Mouse (Mus musculus): ENCODE measurements around the gene Tpi1. TPM values are rescaled to one million over a fixed set of nuclear protein-coding genes. Genes with fewer than 3 reads are reported as not detected.

The Tpi1 gene
- 489 and 537 TPM in 2 replicates for polyA plus RNA-seq (2015; fragmentation: Nextera tagmentation; extraction: Ambion mirVana)

DNA sequence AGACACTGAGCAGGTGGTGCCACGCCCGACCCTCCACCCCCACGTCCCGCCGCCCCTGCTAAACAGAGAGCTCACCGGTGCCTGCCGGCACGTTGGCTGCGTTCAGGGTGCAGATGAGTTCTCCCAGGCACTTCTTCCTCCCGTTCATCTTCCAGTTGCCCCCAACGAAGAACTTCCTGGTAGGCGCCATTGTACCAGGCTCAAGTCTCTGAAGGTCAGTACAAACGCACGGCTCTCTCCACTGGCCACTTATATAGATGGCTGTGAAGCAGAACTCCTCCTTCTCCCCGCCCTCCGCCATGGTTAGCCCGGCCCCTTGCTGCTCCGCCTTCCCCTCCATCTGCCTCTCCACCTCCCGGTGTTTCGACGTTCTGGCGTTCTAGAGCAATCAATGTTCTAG is at the start of gene Tpi1:
TSS of gene Tpi1 (minus strand) at position 364 of the 400 bp plus-strand sequence.
- H3K4me1 ChIP-seq (replicated peaks; ENCODE audit: control insufficient read depth, insufficient read depth, low read length): peaks cover 13% of the 10 kb centered on the region; the same call in 1 of the 2 replicates
- H3K4me2 ChIP-seq (replicated peaks; ENCODE audit: low read depth): peak within 1 kb of the TSS; percentile 70
- H3K27ac ChIP-seq (ENCODE audit: low read depth, low read length): peak within 1 kb of the TSS; percentile 88
- peak within 1 kb of the TSS; percentile 59 for H3K4me3 ChIP-seq (ENCODE audit: low read depth, low read length)
- TF ChIP-seq CTCF (IDR thresholded peaks at IDR 0.05; ENCODE audit: low read depth): no peak; the same call in 1 of the 2 replicates
- H3K36me3 ChIP-seq (ENCODE audit: control insufficient read depth, insufficient read depth): peaks cover 59% of the 10 kb centered on the region
- under 1% methylated on average over 22 of the region's 22 CpGs for WGBS
- no peaks in the 10 kb centered on the region for H3K9me3 ChIP-seq (ENCODE audit: control insufficient read depth)
- no peaks in the 10 kb centered on the region for H3K27me3 ChIP-seq (replicated peaks; ENCODE audit: control insufficient read depth, insufficient read depth, low read length)
- H3K9ac ChIP-seq (ENCODE audit: low read depth, low read length): peak within 1 kb of the TSS; percentile 68
- peak; percentile 84 for ATAC-seq

DNA sequence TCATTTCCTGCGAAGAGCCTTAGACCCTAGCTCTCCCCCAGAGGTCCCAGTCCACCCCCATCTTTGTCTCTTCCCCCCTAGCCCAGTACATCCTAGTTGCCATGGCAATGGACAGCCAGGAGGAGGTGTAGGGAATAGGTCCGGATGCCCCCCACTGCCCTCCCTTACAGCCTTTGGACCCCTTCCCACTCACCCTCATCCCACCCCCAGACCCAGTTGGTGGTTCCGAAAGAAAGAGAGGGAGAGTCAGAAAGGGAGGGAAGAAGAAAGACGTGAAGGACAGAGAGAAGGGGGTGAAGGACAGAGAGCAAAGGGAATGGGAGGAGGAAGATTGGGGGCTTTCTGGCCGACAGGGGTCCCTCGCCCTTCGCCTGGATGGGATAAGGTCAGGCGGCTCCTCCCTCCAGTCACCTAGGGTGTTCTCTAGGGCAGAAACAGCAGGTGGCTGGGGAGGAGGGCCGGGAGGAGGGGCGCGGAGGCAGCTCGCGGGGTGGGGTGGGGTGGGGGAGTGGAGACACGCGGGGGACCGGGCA is 49.1 kb upstream of the Tpi1 start:
- 6% methylated on average over 12 of the region's 16 CpGs for WGBS
- no peak for ATAC-seq
- peak overlapping the region; percentile 87 for H3K4me2 ChIP-seq (replicated peaks; ENCODE audit: low read depth)

DNA sequence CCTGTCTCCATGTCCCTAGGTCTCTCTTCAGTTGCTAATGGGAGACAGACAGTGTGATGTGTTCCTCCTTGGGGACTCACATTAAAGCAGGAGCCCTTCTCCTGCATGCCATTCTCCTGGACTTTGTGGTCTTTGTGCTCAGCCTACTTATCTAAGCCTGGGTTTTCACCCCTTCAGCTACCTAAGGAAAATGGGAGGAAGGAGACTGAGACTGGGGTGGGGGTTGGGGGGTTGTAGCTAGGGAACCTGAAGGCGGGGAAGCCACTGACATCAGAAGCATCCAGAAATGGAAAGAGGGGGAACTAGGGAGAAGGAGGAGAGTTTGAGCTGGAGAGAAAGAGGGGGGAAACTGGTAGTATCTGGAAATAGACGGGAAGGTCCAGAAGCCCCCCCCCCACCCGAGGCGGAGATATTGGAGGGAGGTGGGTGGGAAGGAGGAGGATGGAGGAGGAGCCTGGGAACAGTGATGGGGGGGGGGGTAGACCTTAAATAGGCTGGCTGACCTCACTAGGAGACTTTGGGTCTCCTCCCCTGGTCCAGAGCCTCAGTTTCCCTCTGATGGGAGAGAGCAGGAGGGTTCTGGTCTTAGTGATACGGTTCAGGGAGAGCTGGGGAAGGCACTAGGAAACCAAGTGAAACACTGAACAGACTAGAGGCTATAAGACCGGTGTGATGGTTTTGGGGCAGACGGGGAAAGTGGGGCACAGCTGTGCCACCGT is 48.5 kb upstream of the Tpi1 start:
- Histone ChIP-seq H3K4me2 (replicated peaks; ENCODE audit: low read depth) (peak overlapping the region; percentile 87), H3K4me3 (ENCODE audit: low read depth, low read length) (no peak overlapping the region), H3K27me3 (replicated peaks; ENCODE audit: control insufficient read depth, insufficient read depth, low read length) (peaks cover 37% of the 10 kb centered on the region), H3K36me3 (ENCODE audit: control insufficient read depth, insufficient read depth) (no peaks in the 10 kb centered on the region), H3K27ac (ENCODE audit: low read depth, low read length) (no peak overlapping the region), H3K9me3 (ENCODE audit: control insufficient read depth) (no peaks in the 10 kb centered on the region), H3K4me1 (replicated peaks; ENCODE audit: control insufficient read depth, insufficient read depth, low read length) (peaks cover 4% of the 10 kb centered on the region; the same call in 1 of the 2 replicates), H3K9ac (ENCODE audit: low read depth, low read length) (no peak overlapping the region)
- ATAC-seq: no peak
- 19% methylated on average over 8 of the region's 8 CpGs for WGBS
- TF ChIP-seq CTCF (IDR thresholded peaks at IDR 0.05; ENCODE audit: low read depth): no peak

More for the DNA sequence above, 49.1 kb upstream of the Tpi1 start:
- Histone ChIP-seq H3K9ac (ENCODE audit: low read depth, low read length) (peak overlapping the region; percentile 40), H3K4me1 (replicated peaks; ENCODE audit: control insufficient read depth, insufficient read depth, low read length) (peaks cover 4% of the 10 kb centered on the region; the same call in 1 of the 2 replicates), H3K9me3 (ENCODE audit: control insufficient read depth) (no peaks in the 10 kb centered on the region), H3K27ac (ENCODE audit: low read depth, low read length) (no peak overlapping the region), H3K27me3 (replicated peaks; ENCODE audit: control insufficient read depth, insufficient read depth, low read length) (peaks cover 31% of the 10 kb centered on the region), H3K4me3 (ENCODE audit: low read depth, low read length) (peak overlapping the region; percentile 48), H3K36me3 (ENCODE audit: control insufficient read depth, insufficient read depth) (no peaks in the 10 kb centered on the region)
- TF ChIP-seq CTCF (IDR thresholded peaks at IDR 0.05; ENCODE audit: low read depth): no peak

DNA sequence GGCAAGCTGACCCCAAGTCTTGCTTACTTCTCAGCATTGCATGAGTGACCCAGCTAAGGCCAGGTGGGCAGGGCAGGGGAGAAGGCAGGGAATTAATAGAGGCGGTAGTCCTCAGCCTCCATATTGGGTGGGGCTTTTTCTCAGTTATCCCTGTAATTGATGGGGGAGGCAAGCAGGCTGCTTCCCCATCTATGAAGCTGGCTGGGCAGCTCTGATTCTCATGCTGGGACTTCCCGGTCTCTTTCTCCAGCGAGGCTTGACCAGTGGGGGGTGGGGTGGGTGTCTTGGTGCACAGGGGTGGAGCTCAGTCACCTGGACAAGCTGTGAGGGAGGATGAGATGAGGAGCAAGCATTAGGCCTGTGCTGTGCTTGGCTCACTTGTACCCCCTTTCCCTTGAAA is 47.7 kb upstream of the Tpi1 start:
- no peaks in the 10 kb centered on the region for H3K9me3 ChIP-seq (ENCODE audit: control insufficient read depth)
- no peak for ATAC-seq
- no peak overlapping the region for H3K27ac ChIP-seq (ENCODE audit: low read depth, low read length)
- no peak overlapping the region for H3K4me3 ChIP-seq (ENCODE audit: low read depth, low read length)
- H3K9ac ChIP-seq (ENCODE audit: low read depth, low read length): no peak overlapping the region
- H3K36me3 ChIP-seq (ENCODE audit: control insufficient read depth, insufficient read depth): no peaks in the 10 kb centered on the region
- no peak for TF ChIP-seq CTCF (IDR thresholded peaks at IDR 0.05; ENCODE audit: low read depth)
- peaks cover 4% of the 10 kb centered on the region; the same call in 1 of the 2 replicates for H3K4me1 ChIP-seq (replicated peaks; ENCODE audit: control insufficient read depth, insufficient read depth, low read length)
- H3K27me3 ChIP-seq (replicated peaks; ENCODE audit: control insufficient read depth, insufficient read depth, low read length): peaks cover 45% of the 10 kb centered on the region
- H3K4me2 ChIP-seq (replicated peaks; ENCODE audit: low read depth): no peak overlapping the region
- WGBS: 37% methylated on average over 3 of the region's 3 CpGs

DNA sequence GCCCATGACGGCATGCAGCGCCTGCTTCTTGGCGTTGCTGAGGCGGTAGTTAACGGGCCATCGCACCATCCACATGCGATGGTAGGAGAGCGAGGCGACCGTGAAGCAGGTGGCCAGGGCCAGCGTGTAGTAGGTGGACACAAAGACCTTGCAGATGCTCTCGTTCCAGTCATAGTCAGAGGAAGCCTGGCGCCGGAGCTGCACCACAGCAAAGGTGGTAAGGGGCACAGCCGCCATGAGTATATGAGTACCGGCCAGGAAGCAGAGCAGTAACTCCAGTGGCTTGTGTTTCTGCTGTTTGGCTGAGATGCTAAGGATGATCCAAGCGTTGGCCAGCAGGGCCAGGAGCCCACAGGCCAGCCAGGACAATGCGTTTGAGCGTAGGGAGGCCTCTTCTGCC is 47.2 kb upstream of the Tpi1 start:
- H3K4me3 ChIP-seq (ENCODE audit: low read depth, low read length): no peak overlapping the region
- no peaks in the 10 kb centered on the region for H3K36me3 ChIP-seq (ENCODE audit: control insufficient read depth, insufficient read depth)

DNA sequence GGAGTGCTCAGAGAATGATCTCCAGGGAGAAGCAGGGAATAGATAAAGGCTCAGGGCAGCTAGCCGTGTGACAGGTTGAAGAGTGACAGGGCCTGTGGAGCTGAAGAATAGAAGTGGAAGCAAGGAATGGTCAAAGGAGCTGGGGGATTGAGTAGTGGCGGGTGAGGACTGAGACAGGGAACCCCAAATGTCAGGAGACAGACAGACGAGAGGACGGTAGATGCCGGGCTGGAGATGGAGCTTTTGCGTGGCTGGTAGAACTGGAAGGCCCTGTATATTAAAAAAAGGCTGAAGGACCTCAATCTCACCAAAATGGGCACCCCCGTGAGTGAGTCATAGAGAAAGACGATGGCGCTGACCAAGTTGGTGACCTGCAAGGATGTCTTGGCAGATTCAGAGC is 46.4 kb upstream of the Tpi1 start:
- 88% methylated on average over 9 of the region's 9 CpGs for WGBS
- no peak overlapping the region for H3K9ac ChIP-seq (ENCODE audit: low read depth, low read length)
- no peak overlapping the region for H3K27ac ChIP-seq (ENCODE audit: low read depth, low read length)
- H3K36me3 ChIP-seq (ENCODE audit: control insufficient read depth, insufficient read depth): no peaks in the 10 kb centered on the region
- H3K27me3 ChIP-seq (replicated peaks; ENCODE audit: control insufficient read depth, insufficient read depth, low read length): peaks cover 56% of the 10 kb centered on the region
- no peaks in the 10 kb centered on the region for H3K9me3 ChIP-seq (ENCODE audit: control insufficient read depth)
- H3K4me1 ChIP-seq (replicated peaks; ENCODE audit: control insufficient read depth, insufficient read depth, low read length): peaks cover 4% of the 10 kb centered on the region; the same call in 1 of the 2 replicates
- ATAC-seq: no peak
- H3K4me3 ChIP-seq (ENCODE audit: low read depth, low read length): no peak overlapping the region
- H3K4me2 ChIP-seq (replicated peaks; ENCODE audit: low read depth): no peak overlapping the region
- no peak for TF ChIP-seq CTCF (IDR thresholded peaks at IDR 0.05; ENCODE audit: low read depth)

More for the DNA sequence above, 47.2 kb upstream of the Tpi1 start:
- peaks cover 4% of the 10 kb centered on the region; the same call in 1 of the 2 replicates for H3K4me1 ChIP-seq (replicated peaks; ENCODE audit: control insufficient read depth, insufficient read depth, low read length)
- no peak overlapping the region for H3K9ac ChIP-seq (ENCODE audit: low read depth, low read length)
- no peaks in the 10 kb centered on the region for H3K9me3 ChIP-seq (ENCODE audit: control insufficient read depth)
- no peak overlapping the region for H3K27ac ChIP-seq (ENCODE audit: low read depth, low read length)
- no peak for ATAC-seq
- TF ChIP-seq CTCF (IDR thresholded peaks at IDR 0.05; ENCODE audit: low read depth): no peak
- 83% methylated on average over 19 of the region's 19 CpGs for whole genome bisulfite sequencing
- peaks cover 50% of the 10 kb centered on the region for H3K27me3 ChIP-seq (replicated peaks; ENCODE audit: control insufficient read depth, insufficient read depth, low read length)
- H3K4me2 ChIP-seq (replicated peaks; ENCODE audit: low read depth): no peak overlapping the region

All from intestine, postnatal 0 days (tissue).